Mouse (Mus musculus): ENCODE measurements around the gene Cebpzos. TPM values are rescaled to one million over a fixed set of nuclear protein-coding genes. Genes with fewer than 3 reads are reported as not detected.

The Cebpzos gene
- polyA plus RNA-seq (2015; fragmentation: Nextera tagmentation; extraction: Ambion mirVana), result 138 and 159 TPM in 2 replicates

DNA sequence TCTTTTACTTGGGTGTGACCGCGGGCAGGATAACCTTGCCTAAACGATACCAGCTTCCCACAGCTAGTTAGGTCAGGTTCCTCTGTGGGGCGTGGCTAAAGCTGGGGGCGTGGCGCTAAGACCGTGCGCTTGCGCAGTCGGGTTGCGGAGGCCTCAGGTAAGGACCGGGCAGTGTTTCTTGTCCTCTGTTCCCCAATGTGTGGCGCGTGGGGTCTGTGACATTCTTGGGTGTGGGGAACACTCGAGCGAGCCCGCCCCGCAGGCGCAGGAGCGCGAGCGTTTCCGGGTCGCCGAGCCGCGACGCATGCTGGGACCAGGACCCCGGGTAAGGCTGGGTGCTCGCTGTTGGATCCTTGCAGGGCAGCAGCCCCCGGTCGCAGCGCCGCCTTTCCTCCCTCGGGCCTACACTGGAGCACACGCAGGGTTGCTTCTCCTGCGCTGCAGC, at the start of gene Cebpzos:
Gene Cebpzos, plus strand, starts transcription at position 132 of the 445 bp plus-strand sequence.

DNA sequence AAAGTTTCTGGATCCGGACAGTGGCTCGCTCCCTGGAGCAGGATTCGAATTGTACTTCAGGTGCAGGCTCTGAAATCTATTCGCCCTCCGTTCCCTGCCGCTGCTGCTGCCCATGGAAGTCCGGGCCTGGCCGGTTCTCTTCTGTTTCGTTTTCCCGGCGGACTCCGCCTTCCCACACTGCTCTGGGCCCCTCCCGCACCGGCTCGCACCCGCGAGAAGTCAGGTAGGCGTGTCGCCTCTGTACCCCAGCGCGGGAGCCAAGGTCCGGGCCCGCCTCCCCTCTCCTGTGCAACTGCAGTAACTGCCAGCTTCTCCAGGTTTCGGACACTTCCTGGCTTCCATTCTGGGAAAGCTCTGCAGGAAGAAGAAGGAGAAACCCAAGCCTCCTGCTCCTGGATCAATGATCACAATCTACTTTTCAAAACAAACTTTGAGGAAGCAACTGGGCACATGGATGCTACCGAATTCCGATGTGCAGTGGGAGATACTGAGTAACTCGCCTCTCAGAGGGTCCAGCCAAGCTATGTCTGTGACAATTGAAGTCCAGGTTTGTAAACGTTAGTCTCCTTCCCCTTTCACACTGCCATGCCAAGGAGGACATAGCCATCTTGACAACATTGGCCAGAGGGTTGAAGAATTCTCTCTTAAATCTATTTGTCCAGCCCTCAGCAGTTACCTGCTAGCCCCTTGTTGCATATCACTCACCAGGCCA, 33.7 kb upstream of the Cebpzos start, which contains the start of gene Eif2ak2:
Gene Eif2ak2, minus strand, starts transcription at position 173 of the 712 bp plus-strand sequence.

DNA sequence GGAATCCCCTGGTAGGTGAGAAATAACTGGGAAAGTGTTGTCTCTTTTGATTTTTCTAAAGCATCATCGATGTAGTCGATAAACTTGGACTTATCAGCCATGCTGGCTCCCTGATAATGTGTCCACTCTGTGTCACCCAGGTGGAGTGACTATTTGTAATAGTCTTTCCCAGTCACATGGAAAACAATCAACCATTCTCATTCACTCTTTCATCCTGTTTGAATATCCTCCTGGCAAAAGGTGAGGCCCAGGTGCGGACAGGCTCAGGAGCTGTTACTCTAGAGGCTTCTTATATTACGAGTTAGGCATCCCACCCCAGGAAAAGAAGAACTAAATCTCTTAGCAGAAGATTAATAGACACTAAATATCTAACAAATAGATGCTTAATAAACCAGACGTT, 9.4 kb upstream of the Cebpzos start, which contains the start of gene Sult6b1:
Gene Sult6b1, minus strand, starts transcription at position 101 of the 400 bp plus-strand sequence.

DNA sequence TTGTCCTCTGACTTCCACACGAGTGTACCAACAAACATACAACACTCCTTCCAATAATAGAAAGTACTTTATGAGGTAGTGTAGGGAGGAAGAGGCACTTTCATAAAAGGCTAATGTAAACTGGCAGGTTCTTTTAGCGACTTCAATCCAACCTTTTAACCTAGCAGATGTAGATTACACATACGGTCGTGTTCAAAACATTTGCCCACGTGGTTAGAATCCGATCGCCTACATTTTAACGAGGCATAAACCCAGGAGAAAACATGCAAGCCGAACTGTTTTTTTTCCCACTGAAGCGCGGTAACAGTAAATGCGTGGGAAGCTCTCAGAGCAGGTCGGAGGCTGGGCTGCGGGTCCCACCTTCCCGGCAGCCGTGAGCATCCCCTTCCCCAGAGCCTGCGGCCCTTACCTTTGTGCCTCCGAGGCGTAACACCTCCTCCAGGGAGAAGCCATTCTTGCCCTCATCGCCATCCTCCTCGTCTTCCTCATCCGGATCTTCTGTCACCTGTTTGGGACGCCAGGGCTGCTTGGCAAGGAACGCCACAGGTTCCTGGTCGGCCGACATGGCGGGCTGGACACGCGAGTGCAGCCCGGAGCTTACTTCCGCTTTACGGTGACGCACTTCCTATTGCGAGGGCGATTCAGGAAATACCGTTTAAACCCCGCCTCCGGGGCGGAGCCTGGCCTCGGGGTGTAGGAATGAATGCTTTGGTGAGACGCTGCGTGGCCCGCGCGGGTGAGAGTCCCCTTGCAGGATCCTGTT, 20.3 kb downstream of the Cebpzos start, which contains the start of the genes Cebpz and Ndufaf7:
Gene Cebpz, minus strand, starts transcription at position 601 of the 763 bp plus-strand sequence.
Gene Ndufaf7, plus strand, starts transcription at position 671 of the 763 bp plus-strand sequence.

Other genes with a start within 250 kb of the Cebpzos start
- gene Strn, start 179.3 kb upstream of the Cebpzos start, polyA plus RNA-seq (2015; fragmentation: Nextera tagmentation; extraction: Ambion mirVana), result 4.4 and 4.7 TPM in 2 replicates
- 12.9 and 14.5 TPM in 2 replicates for gene Heatr5b, start 81.1 kb upstream of the Cebpzos start, polyA plus RNA-seq (2015; fragmentation: Nextera tagmentation; extraction: Ambion mirVana)
- 61.6 and 66.9 TPM in 2 replicates for gene Gpatch11, start 80.9 kb upstream of the Cebpzos start, polyA plus RNA-seq (2015; fragmentation: Nextera tagmentation; extraction: Ambion mirVana)
- gene Eif2ak2, start 33.9 kb upstream of the Cebpzos start, polyA plus RNA-seq (2015; fragmentation: Nextera tagmentation; extraction: Ambion mirVana), result 7.7 and 8.0 TPM in 2 replicates
- 0.20 and 0.27 TPM in 2 replicates for gene Sult6b1, start 9.5 kb upstream of the Cebpzos start, polyA plus RNA-seq (2015; fragmentation: Nextera tagmentation; extraction: Ambion mirVana)
- 37.4 and 48.0 TPM in 2 replicates for gene Cebpz, start 20.6 kb downstream of the Cebpzos start, polyA plus RNA-seq (2015; fragmentation: Nextera tagmentation; extraction: Ambion mirVana)
- gene Ndufaf7, start 20.6 kb downstream of the Cebpzos start, polyA plus RNA-seq (2015; fragmentation: Nextera tagmentation; extraction: Ambion mirVana), result 68.7 and 69.4 TPM in 2 replicates
- 7.9 and 8.2 TPM in 2 replicates for gene Prkd3, start 104.3 kb downstream of the Cebpzos start, polyA plus RNA-seq (2015; fragmentation: Nextera tagmentation; extraction: Ambion mirVana)
- 40.7 and 47.7 TPM in 2 replicates for gene Qpct, start 135.4 kb downstream of the Cebpzos start, polyA plus RNA-seq (2015; fragmentation: Nextera tagmentation; extraction: Ambion mirVana)

All from neural tube, postnatal 0 days (tissue).